Mouse (Mus musculus) cerebellum, adult 2 months (tissue): ENCODE data around the gene Arhgef11.

Experiments
- CTCF ChIP-seq: fragments of 200-500 bp; IDR thresholded peaks from 2 replicates; pipeline ENCODE4 v1.5.1; 2011; ENCODE audit warnings: low read depth, mild to moderate bottlenecking, control low read depth, low read length, moderate library complexity, borderline replicate concordance; ENCODE audit not compliant: insufficient read depth
- POLR2A ChIP-seq: fragments of 200-500 bp; IDR thresholded peaks from 2 replicates; pipeline ENCODE4 v1.6.1; 2011; ENCODE audit warnings: low read length, control low read depth, borderline replicate concordance; ENCODE audit not compliant: insufficient read depth

- TF ChIP-seq CTCF (peak; percentile 79), POLR2A (no peak)
Observed at GRCm38 (mm10) chr3:87770280-87770679, 152.9 kb downstream of the Arhgef11 start.
